Mouse (Mus musculus) forebrain, embryonic 14.5 days (tissue): ENCODE data around the gene Mttp. TPM values are rescaled to one million over a fixed set of nuclear protein-coding genes. Genes with fewer than 3 reads are reported as not detected.
"Not testable (repeated sequence)": the region's sequence is repeated elsewhere in the genome, so short reads cannot be mapped to it uniquely, and the experiment has no call there.

ENCODE experiments used
- ATAC-seq: fragments of 200-750 bp; cut with Nextera tagmentation; 2 replicates; pipeline ENCODE4 v1.8.0; 2017; ENCODE audit warnings: mild to moderate bottlenecking, moderate library complexity
- DNase-seq: peaks from one replicate; pipeline ENCODE4 v3.0.0-alpha.2; 2015; ENCODE audit warnings: low spot score
- H3K27ac ChIP-seq: fragments of 300-500 bp; sonication (generic); 2 replicates; pipeline ENCODE4 v1.5.1; 2014; ENCODE audit warnings: low read depth, mild to moderate bottlenecking, control low read depth, low read length, moderate library complexity
- H3K27me3 ChIP-seq: fragments of 300-500 bp; sonication (generic); replicated peaks from 2 replicates; pipeline ENCODE4 v1.6.1; 2014; ENCODE audit warnings: low read length, control low read depth, mixed read lengths; ENCODE audit not compliant: control insufficient read depth, insufficient read depth
- H3K36me3 ChIP-seq: fragments of 300-500 bp; sonication (generic); 2 replicates; pipeline ENCODE4 v1.6.1; 2014; ENCODE audit warnings: low read length, control low read depth; ENCODE audit not compliant: control insufficient read depth, insufficient read depth
- H3K4me1 ChIP-seq: fragments of 300-500 bp; sonication (generic); 2 replicates; pipeline ENCODE4 v1.6.1; 2014; ENCODE audit warnings: antibody characterized with exemption, low read length, control low read depth; ENCODE audit not compliant: control insufficient read depth, insufficient read depth
- H3K4me2 ChIP-seq: fragments of 300-500 bp; sonication (generic); 2 replicates; pipeline ENCODE4 v1.6.1; 2014; ENCODE audit warnings: mild to moderate bottlenecking, control low read depth, low read length
- H3K4me3 ChIP-seq: fragments of 300-500 bp; sonication (generic); 2 replicates; pipeline ENCODE4 v1.5.1; 2014; ENCODE audit warnings: low read depth, low read length, control low read depth
- H3K9ac ChIP-seq: fragments of 300-500 bp; sonication (generic); 2 replicates; pipeline ENCODE4 v1.6.1; 2014; ENCODE audit warnings: mild to moderate bottlenecking, low read length, control low read depth, moderate library complexity
- H3K9me3 ChIP-seq: fragments of 300-500 bp; sonication (generic); replicated peaks from 2 replicates; pipeline ENCODE4 v1.6.1; 2016; ENCODE audit warnings: low read length, control low read depth, mixed read lengths; ENCODE audit not compliant: control insufficient read depth
- WGBS: fragments of 180-500 bp; shearing (Covaris S2); extraction: QIAGEN DNeasy Blood & Tissue Kit; methylation state at CpG from one replicate; pipeline ENCODE4 v1.1.7; 2014; 5-methylcytosine and 5-hydroxymethylcytosine counted together
- polyA plus RNA-seq: library from polyadenylated mRNA; unstranded; fragments of >200 nt; fragmentation: Nextera tagmentation; extraction: Ambion mirVana; gene quantifications from 2 replicates; pipeline ENCODE4 v1.2.1, GENCODE M21; 2014

The Mttp gene
- polyA plus RNA-seq, 1 experiment from 2014 or later, result 7.5 TPM

DNA sequence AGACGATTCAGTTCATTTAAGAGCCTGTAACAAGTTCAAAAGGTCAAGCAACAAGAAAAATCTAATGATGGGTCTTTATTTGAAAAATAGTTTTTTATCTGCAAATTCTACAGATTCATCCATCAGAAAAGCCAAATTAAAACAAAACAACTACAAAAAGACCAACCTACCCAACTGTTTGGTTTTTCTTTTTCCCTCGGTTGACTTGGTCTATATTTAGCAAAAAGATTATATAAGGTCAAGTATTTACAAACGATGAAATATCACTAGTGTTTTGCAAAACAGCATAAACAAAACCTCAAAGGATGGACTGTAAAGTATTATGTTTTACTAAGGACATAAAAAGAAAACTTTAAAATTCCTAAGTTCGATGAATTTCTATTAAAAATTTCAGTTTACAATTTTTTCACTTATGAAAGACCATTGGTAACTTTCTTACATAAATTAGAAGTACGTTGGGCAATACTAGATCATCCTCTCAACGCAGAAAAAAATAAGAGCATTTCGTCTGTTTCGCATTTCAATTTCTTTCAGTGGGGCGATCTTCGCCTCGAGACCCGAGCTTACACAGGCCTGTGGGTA is 1.9 kb downstream of the Mttp start:
- ATAC-seq, result no peak
- H3K9me3 ChIP-seq, result no peaks in the 10 kb centered on the region
- H3K9ac ChIP-seq, result peak overlapping the region; percentile 80
- 8% methylated on average over 12 of the region's 12 CpGs for WGBS
- H3K27me3 ChIP-seq, result no peaks in the 10 kb centered on the region
- no peaks in the 10 kb centered on the region for H3K36me3 ChIP-seq
- H3K27ac ChIP-seq, result peak overlapping the region; percentile 99
- H3K4me1 ChIP-seq, result no peaks in the 10 kb centered on the region; the same call in 1 of the 2 replicates
- no peak for DNase-seq
- H3K4me2 ChIP-seq, result peak overlapping the region; percentile 46
- peak overlapping the region; percentile 51 for H3K4me3 ChIP-seq

DNA sequence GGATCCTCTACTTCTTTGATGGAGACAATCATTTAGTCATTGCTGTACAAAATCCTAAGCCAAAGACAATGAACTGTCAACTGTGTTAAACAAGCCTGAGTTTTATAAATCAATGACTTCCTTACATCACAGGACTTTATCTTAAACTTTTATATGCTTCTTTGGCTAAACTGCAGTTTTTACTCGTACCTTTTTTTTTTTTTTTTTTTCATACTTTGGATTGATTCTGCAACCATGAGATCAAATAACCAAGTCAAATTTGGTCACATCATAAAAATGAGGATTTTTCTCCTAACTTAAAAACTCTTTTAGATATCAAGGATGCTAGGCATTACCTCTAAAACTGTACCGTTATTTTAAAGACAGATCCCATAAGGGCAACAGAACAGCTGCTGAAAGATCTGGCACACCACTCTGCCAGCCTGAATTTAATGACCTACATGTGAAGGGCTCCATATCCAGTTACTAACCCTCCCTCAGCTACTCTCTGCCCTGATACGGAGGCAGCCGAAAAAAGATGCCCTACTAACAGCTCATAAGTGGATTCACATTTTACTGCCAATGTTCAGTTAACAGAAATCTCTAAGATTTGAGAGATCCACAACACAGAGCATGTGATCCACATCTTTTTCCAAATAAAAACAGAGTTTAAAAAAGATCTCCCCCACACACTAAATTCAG is 2.6 kb downstream of the Mttp start:
- Histone ChIP-seq H3K4me3 (peak overlapping the region; percentile 51), H3K4me1 (no peaks in the 10 kb centered on the region; the same call in 1 of the 2 replicates), H3K4me2 (peak overlapping the region; percentile 46), H3K27ac (no peak overlapping the region), H3K36me3 (no peaks in the 10 kb centered on the region), H3K27me3 (no peaks in the 10 kb centered on the region), H3K9me3 (no peaks in the 10 kb centered on the region), H3K9ac (peak overlapping the region; percentile 13; the same call in 1 of the 2 replicates)
- ATAC-seq, result no peak
- WGBS, result 64% methylated on average over 4 of the region's 4 CpGs
- DNase-seq, result peak; percentile 16

DNA sequence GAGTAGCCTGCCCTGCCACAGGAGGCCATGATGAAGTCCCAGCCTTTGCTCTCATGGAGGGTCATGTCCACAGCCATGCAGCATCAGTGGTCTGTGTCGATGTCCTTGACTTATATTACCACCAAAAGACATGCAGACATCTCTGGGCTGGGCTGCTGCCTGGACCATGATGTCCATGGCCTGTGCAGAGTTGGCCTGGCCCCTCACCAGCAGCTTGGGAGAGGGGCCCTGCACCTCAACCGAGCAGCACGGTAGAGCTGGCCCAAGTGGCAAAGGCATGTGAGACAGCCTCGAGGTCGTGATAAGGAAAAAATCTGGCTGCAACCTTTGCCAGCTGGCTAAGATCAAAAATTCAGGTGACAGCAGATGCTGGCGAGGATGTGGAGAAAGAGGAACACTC is 5.1 kb downstream of the Mttp start:
- DNase-seq, result no peak
- ATAC-seq, result no peak
- 92% methylated on average over 6 of the region's 6 CpGs for WGBS
- H3K27me3 ChIP-seq, result no peaks in the 10 kb centered on the region
- H3K4me2 ChIP-seq, result no peak overlapping the region
- H3K4me1 ChIP-seq, result no peaks in the 10 kb centered on the region; the same call in 1 of the 2 replicates
- H3K36me3 ChIP-seq, result no peaks in the 10 kb centered on the region
- no peak overlapping the region for H3K27ac ChIP-seq
- no peak overlapping the region for H3K9ac ChIP-seq
- no peaks in the 10 kb centered on the region for H3K9me3 ChIP-seq
- no peak overlapping the region for H3K4me3 ChIP-seq

DNA sequence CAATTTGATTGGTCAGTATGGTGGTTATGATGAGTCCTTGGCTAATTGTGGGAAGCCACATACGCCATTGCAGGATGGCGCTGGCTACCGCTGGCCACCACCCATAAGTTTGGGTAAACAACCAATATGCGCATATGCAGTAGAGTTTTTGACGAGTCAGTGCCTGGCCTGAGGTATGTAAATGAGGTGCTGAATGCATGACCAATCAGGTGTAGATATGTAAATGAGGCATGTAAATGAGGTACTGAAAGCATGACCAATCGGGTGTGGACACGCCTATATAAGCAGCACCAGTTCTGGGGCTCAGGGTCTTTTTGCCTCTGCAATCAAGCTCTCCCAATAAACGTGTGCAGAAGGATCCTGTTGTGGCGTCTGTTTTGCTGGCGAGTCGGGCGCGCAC is 6.6 kb downstream of the Mttp start:
- WGBS, result 93% methylated on average over 13 of the region's 13 CpGs
- H3K9ac ChIP-seq, H3K27me3 ChIP-seq, ATAC-seq, H3K4me1 ChIP-seq, H3K36me3 ChIP-seq, H3K9me3 ChIP-seq, H3K27ac ChIP-seq, H3K4me2 ChIP-seq, DNase-seq, H3K4me3 ChIP-seq: not testable (repeated sequence)

DNA sequence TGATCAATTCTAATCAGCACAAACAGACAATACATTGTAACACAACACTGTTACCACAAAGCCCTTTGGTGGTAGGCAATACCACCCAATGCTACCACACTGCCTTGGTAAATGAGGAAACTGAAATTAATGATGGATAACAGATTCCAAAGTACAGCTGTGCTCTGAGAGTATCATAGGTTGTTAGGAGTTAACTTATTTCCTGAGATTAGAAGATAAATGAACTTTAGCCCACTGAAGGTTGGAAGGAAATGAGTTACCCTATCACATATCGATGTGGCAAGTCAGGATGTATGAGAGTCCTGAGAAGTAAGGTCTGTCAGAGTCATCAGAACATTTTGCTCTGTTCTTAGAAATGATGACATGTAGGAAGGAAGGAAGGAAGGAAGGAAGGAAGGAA is 10.2 kb downstream of the Mttp start:
- Histone ChIP-seq H3K4me2 (no peak overlapping the region), H3K9me3 (no peaks in the 10 kb centered on the region), H3K9ac (no peak overlapping the region), H3K36me3 (no peaks in the 10 kb centered on the region), H3K4me3 (no peak overlapping the region), H3K27ac (no peak overlapping the region), H3K4me1 (no peaks in the 10 kb centered on the region), H3K27me3 (no peaks in the 10 kb centered on the region)
- ATAC-seq (no peak), DNase-seq (no peak)
- WGBS, result 95% methylated on average over 1 of the region's 1 CpGs

DNA sequence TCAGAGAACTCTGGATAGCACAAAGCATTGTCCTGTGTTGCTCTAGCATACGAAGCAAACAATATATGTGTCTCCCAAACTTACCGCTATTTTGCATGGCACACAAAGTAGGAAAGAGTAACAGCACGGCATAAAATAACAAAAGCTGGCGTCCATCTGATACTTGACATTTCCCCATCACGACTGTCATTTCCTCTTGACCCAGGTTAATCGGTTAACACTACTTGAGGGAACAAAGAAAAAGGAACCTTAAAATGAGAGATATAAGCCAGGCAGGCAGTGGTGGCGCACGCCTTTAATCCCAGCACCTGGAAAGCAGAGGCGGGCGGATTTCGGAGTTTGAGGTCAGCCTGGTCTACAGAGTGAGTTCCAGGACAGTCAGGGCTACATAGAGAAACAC is 10.9 kb downstream of the Mttp start:
- no peak for DNase-seq
- H3K9ac ChIP-seq, result no peak overlapping the region
- H3K27ac ChIP-seq, result no peak overlapping the region
- H3K4me3 ChIP-seq, result no peak overlapping the region
- H3K4me2 ChIP-seq, result no peak overlapping the region
- WGBS, result 85% methylated on average over 11 of the region's 11 CpGs
- no peak for ATAC-seq
- no peaks in the 10 kb centered on the region for H3K27me3 ChIP-seq
- no peaks in the 10 kb centered on the region for H3K36me3 ChIP-seq
- no peaks in the 10 kb centered on the region for H3K9me3 ChIP-seq
- no peaks in the 10 kb centered on the region for H3K4me1 ChIP-seq

DNA sequence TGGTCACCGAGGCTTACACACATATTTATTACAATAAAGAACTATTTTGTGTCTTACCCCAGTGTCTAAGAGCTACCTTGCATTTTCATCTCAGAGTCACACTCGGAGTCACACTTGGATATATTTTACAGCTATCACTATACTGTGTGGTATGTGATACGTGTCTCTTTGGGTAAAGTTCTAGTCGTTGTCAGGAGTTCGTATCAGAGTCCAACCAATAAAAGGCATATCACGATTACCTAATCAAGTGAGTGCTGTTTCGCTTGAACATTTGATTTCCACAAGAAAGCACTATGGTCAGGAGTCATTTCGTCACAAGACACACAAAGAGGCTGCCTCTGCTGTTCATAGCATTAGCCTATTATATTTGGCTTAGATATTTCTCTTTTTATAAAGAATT is 11.3 kb downstream of the Mttp start:
- Histone ChIP-seq H3K4me3 (no peak overlapping the region), H3K36me3 (no peaks in the 10 kb centered on the region), H3K27ac (no peak overlapping the region), H3K4me2 (no peak overlapping the region), H3K9me3 (no peaks in the 10 kb centered on the region), H3K27me3 (no peaks in the 10 kb centered on the region), H3K9ac (no peak overlapping the region), H3K4me1 (no peaks in the 10 kb centered on the region)
- WGBS, result 92% methylated on average over 8 of the region's 8 CpGs
- ATAC-seq (no peak), DNase-seq (no peak)

DNA sequence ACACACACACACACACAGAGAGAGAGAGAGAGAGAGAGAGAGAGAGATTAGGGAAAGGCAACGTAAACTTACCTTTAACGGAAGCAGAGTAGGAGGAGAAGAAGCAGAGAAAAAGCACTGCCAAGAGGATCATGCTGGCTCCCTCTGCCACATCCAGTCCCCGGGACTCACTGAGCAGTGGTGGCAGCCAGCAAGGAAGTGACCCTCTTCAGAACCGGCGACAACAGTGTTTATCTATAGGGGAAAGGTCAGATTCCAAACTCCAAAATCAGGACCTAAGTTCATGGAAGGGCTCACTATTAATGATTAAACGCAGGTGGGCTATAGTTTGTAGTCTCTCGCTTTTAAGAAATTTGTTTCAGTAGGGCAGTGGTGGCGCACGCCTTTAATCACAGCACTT is 13.6 kb downstream of the Mttp start:
- H3K4me2 ChIP-seq, result no peak overlapping the region

DNA sequence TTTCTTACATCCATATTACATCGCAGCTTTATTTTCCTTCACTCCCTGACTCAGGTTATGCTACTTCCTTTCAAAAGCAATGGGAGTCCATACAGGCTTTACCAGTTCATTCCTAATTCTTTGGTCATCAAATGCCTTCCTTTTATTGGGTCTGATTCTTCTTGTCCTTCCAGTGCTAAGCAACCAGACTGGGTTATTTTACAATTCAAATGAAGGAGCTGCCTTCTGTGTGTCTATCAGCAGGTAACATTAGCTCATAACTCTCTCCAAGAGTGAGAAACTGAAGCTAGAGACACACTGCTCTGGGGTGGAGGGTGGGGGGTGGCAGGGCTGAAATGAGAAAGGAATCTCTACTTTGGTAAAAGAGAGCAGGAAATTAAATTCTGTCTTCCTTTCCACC is 14.1 kb downstream of the Mttp start:
- H3K9me3 ChIP-seq, result no peaks in the 10 kb centered on the region
- DNase-seq (peak; percentile 23), ATAC-seq (peak; percentile 40; the same call in 1 of the 2 replicates)
- H3K9ac ChIP-seq, result no peak overlapping the region
- WGBS, result 41% methylated on average over 1 of the region's 1 CpGs
- H3K4me2 ChIP-seq, result no peak overlapping the region
- no peak overlapping the region; the same call in 1 of the 2 replicates for H3K27ac ChIP-seq
- no peaks in the 10 kb centered on the region for H3K27me3 ChIP-seq
- no peaks in the 10 kb centered on the region for H3K4me1 ChIP-seq
- H3K36me3 ChIP-seq, result no peaks in the 10 kb centered on the region
- no peak overlapping the region for H3K4me3 ChIP-seq

More for the DNA sequence above, 13.6 kb downstream of the Mttp start:
- Histone ChIP-seq H3K9ac (no peak overlapping the region), H3K27me3 (no peaks in the 10 kb centered on the region), H3K4me3 (no peak overlapping the region), H3K9me3 (no peaks in the 10 kb centered on the region), H3K27ac (no peak overlapping the region), H3K4me1 (no peaks in the 10 kb centered on the region), H3K36me3 (no peaks in the 10 kb centered on the region)
- ATAC-seq (no peak), DNase-seq (no peak)
- WGBS, result 65% methylated on average over 9 of the region's 9 CpGs
